Comparison of ENCODE assay signal across 10 mouse cellular contexts in genomic region chr17:87826909-87827308, GRCm38 (mm10). TPM values are rescaled to one million over a fixed set of nuclear protein-coding genes. Genes with fewer than 3 reads are reported as not detected.
DNase-seq lines count a peak whose midpoint lies in the region; ATAC-seq lines count a peak whose summit lies in the region.
"Had no signal": no experiment of that assay in that cellular context is flagged by ENCODE, and none has a peak within 500 bp of the region (broad histone marks: within the 10 kb centered on the region; RNA-seq: fewer than 3 reads in every experiment).

No protein-coding gene starts in this region.

- no peaks in the 10 kb centered on the region for H3K36me3 ChIP-seq in hindbrain, embryonic 16.5 days (ENCODE audit: control insufficient read depth, insufficient read depth, low read length)
- H3K36me3 ChIP-seq: limb, embryonic 15.5 days had no signal

- peak overlapping the region; percentile 14 for H3K4me3 ChIP-seq in hindbrain, embryonic 16.5 days (ENCODE audit: low read length)
- H3K4me3 ChIP-seq: limb, embryonic 15.5 days had no signal

- H3K27me3 ChIP-seq in hindbrain, embryonic 16.5 days (replicated peaks; ENCODE audit: control insufficient read depth, insufficient read depth, low read length), result no peaks in the 10 kb centered on the region

- H3K4me2 ChIP-seq in hindbrain, embryonic 16.5 days (ENCODE audit: low read length), result peak overlapping the region; percentile 43
- H3K4me2 ChIP-seq: limb, embryonic 15.5 days had no signal

- H3K4me1 ChIP-seq in hindbrain, embryonic 16.5 days (ENCODE audit: control insufficient read depth, insufficient read depth, low read depth, low read length), result peaks cover 5% of the 10 kb centered on the region
- H3K4me1 ChIP-seq: limb, embryonic 15.5 days had no signal

- WGBS in hindbrain, embryonic 16.5 days, result 19% methylated on average over 12 of the region's 12 CpGs

- 0 out of 2 replicates have a peak, but pooled peaks have one; percentile 26 for ATAC-seq in cerebellum, adult (ENCODE audit: insufficient number of reproducible peaks, low FRiP score, low TSS enrichment)
- ATAC-seq in hindbrain, embryonic 16.5 days, result 0 out of 2 replicates have a peak, but pooled peaks have one; percentile 38

- no peak overlapping the region for H3K27ac ChIP-seq in hindbrain, embryonic 16.5 days (ENCODE audit: low read depth, low read length)
- H3K27ac ChIP-seq: limb, embryonic 15.5 days had no signal

- DNase-seq in cerebellum, adult 9-10 months, result no peak
- DNase-seq in layer of hippocampus, adult 18-20 months (ENCODE audit: low spot score in 2 of 2), result peak; percentile 4 to 9
- no peak for DNase-seq in layer of hippocampus, adult 8-10 months (ENCODE audit: low spot score in 2 of 2)
- DNase-seq in right cerebral cortex, adult 2 months (ENCODE audit: low spot score in 2 of 2), result peak; percentile 57 to 68
- DNase-seq in adrenal gland, postnatal 36 days, result no peak
- DNase-seq in gastrocnemius, adult 18-20 months (ENCODE audit: low spot score), result no peak
- DNase-seq: cerebellum, adult 11 months had no signal

- H3K9ac ChIP-seq in hindbrain, embryonic 16.5 days (ENCODE audit: low read depth, low read length), result no peak overlapping the region; the same call in 1 of the 2 replicates
- H3K9ac ChIP-seq: limb, embryonic 15.5 days had no signal

- no peaks in the 10 kb centered on the region for H3K9me3 ChIP-seq in hindbrain, embryonic 16.5 days (ENCODE audit: control insufficient read depth, low read length)
- H3K9me3 ChIP-seq: limb, embryonic 15.5 days had no signal

RNA-seq across cellular contexts. Expression of gene Kcnk12, which starts 29.1 kb away (rescaled TPM):
- 10 to 100 TPM; 23.7 to 25.2 TPM for total RNA-seq in layer of hippocampus, adult 18-20 months (2021)
- total RNA-seq in layer of hippocampus, adult 8-10 months (2022), result 10 to 100 TPM; 21.5 to 23.8 (median 22.6) TPM
- 0.74 and 1.1 TPM in 2 replicates for polyA plus RNA-seq in hindbrain, embryonic 16.5 days (2015; fragmentation: Nextera tagmentation; extraction: Ambion mirVana)
- under 1 TPM; 0.20 to 0.36 TPM for total RNA-seq in adrenal gland, postnatal 36 days (2021)
- total RNA-seq in gastrocnemius, adult 18-20 months (2021), result not detected
- polyA plus RNA-seq: limb, embryonic 15.5 days had no signal

Comparison
In these comparisons a context has a peak if more than half of its experiments do, and no peak if none do; other contexts are left out.
1. DNase-seq: peak in layer of hippocampus, adult 18-20 months (2 of 2) and right cerebral cortex, adult 2 months (2 of 2); none in cerebellum, adult 9-10 months (single experiment), layer of hippocampus, adult 8-10 months (0 of 2), adrenal gland, postnatal 36 days (0 of 2) and gastrocnemius, adult 18-20 months (single experiment).
2. RNA of gene Kcnk12, which starts 29.1 kb away (total RNA-seq): 23.7 to 25.2 TPM in layer of hippocampus, adult 18-20 months and 21.5 to 23.8 TPM in layer of hippocampus, adult 8-10 months; 0.20 to 0.36 TPM in adrenal gland, postnatal 36 days and not detected in gastrocnemius, adult 18-20 months; every median in the first group is over 10 times any median in the second.